Comparison of ENCODE assay signal across 9 mouse cellular contexts in the genomic region with DNA sequence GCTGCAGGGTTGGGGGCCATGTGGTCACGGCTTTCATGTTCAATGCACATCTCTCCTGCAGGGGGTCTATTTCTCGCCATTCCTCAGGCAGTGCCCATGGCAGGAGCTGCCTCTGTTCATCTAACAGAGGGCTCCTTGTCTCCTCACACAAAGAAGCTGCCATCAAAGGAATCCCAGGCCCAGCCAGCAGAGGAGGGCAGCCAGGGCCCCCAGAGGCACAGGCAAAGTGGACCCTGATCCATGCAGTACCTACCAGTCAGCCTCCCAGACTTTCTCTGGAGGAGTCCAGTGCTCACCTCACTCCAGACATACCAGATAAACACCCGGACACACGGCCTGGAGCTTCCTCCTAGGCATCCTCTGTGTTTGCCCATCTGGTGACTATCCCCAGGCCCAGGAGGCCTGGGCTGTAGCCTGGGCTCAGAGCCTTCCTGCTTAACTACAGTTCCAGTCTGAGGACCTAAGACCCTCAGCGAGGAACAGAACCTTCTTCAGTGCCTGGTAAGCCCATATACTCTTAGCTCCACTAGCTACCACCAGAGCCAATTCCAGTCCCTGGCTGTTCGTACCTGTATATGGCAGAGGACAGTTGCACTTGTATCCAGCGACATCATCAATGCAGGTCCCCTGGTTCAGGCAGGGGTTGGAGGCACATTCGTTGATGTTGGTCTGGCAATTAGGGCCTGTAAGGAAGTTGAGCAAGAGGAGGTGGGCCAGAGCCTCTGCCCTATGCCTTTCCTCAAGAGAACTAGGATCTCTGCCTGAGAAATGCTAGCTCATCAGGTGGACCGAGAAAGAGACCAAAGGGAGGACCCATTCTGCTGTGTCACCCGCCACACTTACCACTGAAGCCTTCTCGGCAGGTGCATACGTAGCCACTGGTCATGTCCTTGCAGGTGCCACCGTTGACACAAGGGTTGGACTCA. TPM values are rescaled to one million over a fixed set of nuclear protein-coding genes. Genes with fewer than 3 reads are reported as not detected.
DNase-seq lines count a peak whose midpoint lies in the region; ATAC-seq and TF ChIP-seq lines count a peak whose summit lies in the region.
"Had no signal": no experiment of that assay in that cellular context is flagged by ENCODE, and none has a peak within 500 bp of the region (broad histone marks: within the 10 kb centered on the region; RNA-seq: fewer than 3 reads in every experiment).

No protein-coding gene starts in this region.

- no peak overlapping the region for H3K4me3 ChIP-seq in layer of hippocampus, adult 2 months
- H3K4me3 ChIP-seq in embryonic facial prominence, embryonic 13.5 days = no peak overlapping the region
- H3K4me3 ChIP-seq in limb, embryonic 10.5 days = no peak overlapping the region
- H3K4me3 ChIP-seq in neural tube, embryonic 13.5 days = no peak overlapping the region

- no peak overlapping the region for H3K4me2 ChIP-seq in embryonic facial prominence, embryonic 13.5 days
- no peak overlapping the region for H3K4me2 ChIP-seq in neural tube, embryonic 13.5 days

- no peak for DNase-seq in layer of hippocampus, adult 2 months (ENCODE audit: low spot score in 2 of 2)
- no peak for DNase-seq in layer of hippocampus, adult 11-12 months (ENCODE audit: low spot score)
- no peak for DNase-seq in limb, embryonic 10.5 days (ENCODE audit: low spot score)
- no peak for DNase-seq in c-Kit-positive CD71-positive TER-119-positive erythroid progenitor cells, embryonic 14.5 days (ENCODE audit: low spot score)
- DNase-seq in kidney, adult 11 months = no peak
- no peak for DNase-seq in urinary bladder, adult 18-20 months (ENCODE audit: low spot score in 2 of 2)

- H3K36me3 ChIP-seq in embryonic facial prominence, embryonic 13.5 days = peaks cover 95% of the 10 kb centered on the region
- H3K36me3 ChIP-seq in limb, embryonic 10.5 days = peaks cover 96% of the 10 kb centered on the region
- peaks cover 80% of the 10 kb centered on the region for H3K36me3 ChIP-seq in neural tube, embryonic 13.5 days

- no peaks in the 10 kb centered on the region for H3K9me3 ChIP-seq in embryonic facial prominence, embryonic 13.5 days
- H3K9me3 ChIP-seq in limb, embryonic 10.5 days (replicated peaks) = no peaks in the 10 kb centered on the region
- H3K9me3 ChIP-seq in neural tube, embryonic 13.5 days = no peaks in the 10 kb centered on the region

- peak; percentile 34 for TF ChIP-seq CTCF in layer of hippocampus, adult 2 months (conservative IDR thresholded peaks at IDR 0.05)

- H3K9ac ChIP-seq in embryonic facial prominence, embryonic 13.5 days = peak overlapping the region; percentile 49; the same call in 1 of the 2 replicates
- 0 out of 2 replicates have a peak overlapping the region, but pooled peaks have one; percentile 1 for H3K9ac ChIP-seq in neural tube, embryonic 13.5 days

- H3K27ac ChIP-seq in layer of hippocampus, adult 2 months = peak overlapping the region; percentile 82
- H3K27ac ChIP-seq in embryonic facial prominence, embryonic 13.5 days = peak overlapping the region; percentile 9
- peak overlapping the region; percentile 42 for H3K27ac ChIP-seq in limb, embryonic 10.5 days
- H3K27ac ChIP-seq in neural tube, embryonic 13.5 days (replicated peaks) = peak overlapping the region; percentile 85

- H3K27me3 ChIP-seq in embryonic facial prominence, embryonic 13.5 days = no peaks in the 10 kb centered on the region
- no peaks in the 10 kb centered on the region for H3K27me3 ChIP-seq in limb, embryonic 10.5 days (ENCODE audit: low read depth, poor library complexity, severe bottlenecking)
- H3K27me3 ChIP-seq in neural tube, embryonic 13.5 days = no peaks in the 10 kb centered on the region

- no peaks in the 10 kb centered on the region for H3K4me1 ChIP-seq in embryonic facial prominence, embryonic 13.5 days
- peaks cover 21% of the 10 kb centered on the region for H3K4me1 ChIP-seq in limb, embryonic 10.5 days
- H3K4me1 ChIP-seq in neural tube, embryonic 13.5 days (replicated peaks) = peaks cover 73% of the 10 kb centered on the region

- no peak for ATAC-seq in embryonic facial prominence, embryonic 13.5 days (ENCODE audit: insufficient number of reproducible peaks, insufficient read depth, low FRiP score, low TSS enrichment, low read depth)
- peak; percentile 75 for ATAC-seq in neural tube, embryonic 13.5 days (ENCODE audit: low read depth)

- 77% methylated on average over 13 of the region's 13 CpGs for WGBS in embryonic facial prominence, embryonic 13.5 days
- 83% methylated on average over 13 of the region's 13 CpGs for WGBS in limb, embryonic 10.5 days
- 63% methylated on average over 13 of the region's 13 CpGs for WGBS in neural tube, embryonic 13.5 days

RNA-seq across cellular contexts. Expression of a gene that starts 30.8 kb away (rescaled TPM):
- 10 to 100 TPM; 49.3 to 51.3 TPM for total RNA-seq in layer of hippocampus, adult 2 months (2021)
- polyA plus RNA-seq in embryonic facial prominence, embryonic 13.5 days (2015; fragmentation: Nextera tagmentation; extraction: Ambion mirVana) = 22.7 and 27.9 TPM in 2 replicates
- 29.4 and 37.1 TPM in 2 replicates for polyA plus RNA-seq in limb, embryonic 10.5 days (2016; fragmentation: Nextera tagmentation; extraction: Ambion mirVana)
- 18.4 and 20.7 TPM in 2 replicates for polyA plus RNA-seq in neural tube, embryonic 13.5 days (2015; fragmentation: Nextera tagmentation; extraction: Ambion mirVana)

RNA-seq across cellular contexts. Expression of a gene that starts 40.7 kb away (rescaled TPM):
- total RNA-seq in layer of hippocampus, adult 2 months (2021) = 10 to 100 TPM; 32.7 to 35.7 TPM
- 17.3 and 17.8 TPM in 2 replicates for polyA plus RNA-seq in embryonic facial prominence, embryonic 13.5 days (2015; fragmentation: Nextera tagmentation; extraction: Ambion mirVana)
- polyA plus RNA-seq in limb, embryonic 10.5 days (2016; fragmentation: Nextera tagmentation; extraction: Ambion mirVana) = 8.5 and 11.8 TPM in 2 replicates
- polyA plus RNA-seq in neural tube, embryonic 13.5 days (2015; fragmentation: Nextera tagmentation; extraction: Ambion mirVana) = 19.3 and 20.5 TPM in 2 replicates
- total RNA-seq: MEL had no signal

Comparison
In these comparisons a context has a peak if more than half of its experiments do, and no peak if none do; other contexts are left out.
1. H3K27ac ChIP-seq: peak in every context shown above with its lines; median percentile 85 in neural tube, embryonic 13.5 days; 82 in layer of hippocampus, adult 2 months; 42 in limb, embryonic 10.5 days; 9 in embryonic facial prominence, embryonic 13.5 days.